Mouse (Mus musculus) left cerebral cortex, postnatal 25 days (tissue): Measurements from ENCODE around the gene Dffa. TPM values are rescaled to one million over a fixed set of nuclear protein-coding genes. Genes with fewer than 3 reads are reported as not detected.

Source experiments
- DNase-seq, 2 experiments: peaks; one replicate each; pipeline ENCODE4 v3.0.0; 2022; ENCODE audit warnings: low spot score in 2 of 2, mixed read lengths in 1 of 2
- intact Hi-C: fragments of 180-260 bp; cut with DNase I; formaldehyde crosslinking; loops from one replicate; pipeline ENCODE4 v1.15.1; 2025
- total RNA-seq, 2 experiments: library from RNA; stranded (reverse); gene quantifications; 2 replicates each; pipeline ENCODE4 v1.2.3; 2021

The Dffa gene
- total RNA-seq: 10 to 100 TPM; 54.9 to 58.6 TPM

DNA sequence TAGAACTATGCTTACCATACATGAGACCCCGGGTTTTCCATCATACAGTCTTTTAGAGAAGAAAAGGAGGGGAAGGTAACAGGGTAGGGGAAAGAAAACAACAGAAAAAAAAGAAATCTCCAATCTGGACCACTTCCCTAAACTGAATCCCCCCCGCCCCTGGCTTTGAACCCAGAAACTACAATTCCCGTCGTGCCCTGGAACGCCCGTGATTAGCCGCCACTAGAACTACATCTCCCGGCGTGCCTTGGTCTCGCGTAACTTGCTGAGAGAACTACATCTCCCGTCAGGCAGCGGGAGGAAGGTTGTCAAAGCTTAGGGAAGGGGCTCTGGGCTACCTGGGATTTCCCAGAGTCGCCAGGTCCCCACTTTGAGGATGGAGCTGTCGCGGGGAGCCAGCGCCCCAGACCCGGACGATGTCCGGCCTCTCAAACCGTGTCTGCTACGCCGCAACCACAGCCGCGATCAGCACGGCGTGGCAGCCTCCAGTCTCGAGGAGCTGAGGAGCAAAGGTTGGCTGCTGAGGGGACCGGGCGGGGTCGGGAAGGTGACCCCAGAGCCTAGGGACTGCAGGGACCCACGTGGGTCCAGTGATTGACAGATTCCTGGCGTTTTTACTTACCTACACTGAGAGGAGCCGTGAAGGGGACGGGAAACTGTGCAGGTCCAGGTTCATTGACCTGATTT, at the start of gene Dffa:
Dffa (plus strand) TSS at position 272 of the 687 bp plus-strand sequence.
- intact Hi-C loops: no loop called here
- peak; percentile 90 to 95 for DNase-seq

DNA sequence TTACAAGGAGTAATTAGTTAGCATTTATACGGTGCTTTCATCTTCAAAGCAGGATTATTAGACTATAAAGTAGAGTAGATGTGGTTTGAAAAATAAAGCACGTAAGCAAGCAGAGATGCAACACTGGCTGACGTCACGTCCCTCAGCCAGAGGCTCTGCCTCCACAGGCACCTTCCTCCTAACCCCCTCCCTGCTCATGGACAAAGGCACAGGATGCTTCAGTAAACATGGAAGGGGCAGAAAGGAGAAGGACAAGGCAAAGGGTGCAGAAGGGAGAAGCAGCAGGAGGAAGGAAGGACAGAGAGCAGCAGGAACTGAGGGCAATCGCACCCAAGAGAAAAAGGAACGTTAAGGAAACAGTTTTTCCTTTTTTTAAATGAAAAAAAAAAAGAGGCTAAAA, 48.1 kb upstream of the Dffa start:
- DNase-seq: no peak
- intact Hi-C loops: no loop called here

DNA sequence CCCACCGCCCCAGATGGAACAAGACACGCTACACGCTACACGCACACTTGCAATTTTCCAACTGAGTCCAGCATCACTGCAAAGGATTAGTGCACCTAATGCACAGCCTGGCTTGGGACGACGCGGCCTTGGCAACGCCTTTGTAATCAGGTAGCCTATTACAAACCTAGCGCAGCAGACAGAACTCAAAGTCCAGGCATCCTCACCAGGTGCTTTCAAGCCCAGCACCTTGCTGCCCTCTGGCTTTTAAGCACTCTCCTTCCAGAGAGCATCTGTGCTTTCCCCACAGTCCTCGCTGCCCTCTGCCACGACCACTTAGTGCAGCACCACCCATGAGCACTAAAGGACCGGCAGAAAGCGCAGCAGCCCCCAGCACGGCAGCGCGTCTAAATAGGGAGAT, 47.0 kb upstream of the Dffa start:
- DNase-seq: no peak
- intact Hi-C loops: no loop called here

DNA sequence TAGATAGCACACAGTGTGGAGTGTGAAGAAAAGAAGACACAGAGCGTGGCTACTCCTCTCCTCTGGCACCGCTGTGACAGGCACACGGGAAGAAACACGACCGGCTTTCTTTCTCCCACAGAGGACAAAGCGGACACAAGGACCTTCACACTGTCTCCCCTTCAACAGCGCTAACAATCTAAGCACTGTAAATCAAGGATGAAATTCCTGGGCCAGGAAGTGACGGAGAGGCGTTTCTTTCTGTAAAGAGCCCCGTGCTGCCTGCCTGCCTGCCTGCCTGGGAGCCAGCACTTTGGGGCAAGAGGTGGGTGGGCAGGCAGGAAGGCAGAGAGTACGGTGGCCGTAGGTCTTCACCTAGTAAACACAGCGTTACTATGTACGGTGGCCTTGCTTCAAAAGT, 46.5 kb upstream of the Dffa start:
- intact Hi-C loops: no loop called here
- DNase-seq: no peak

DNA sequence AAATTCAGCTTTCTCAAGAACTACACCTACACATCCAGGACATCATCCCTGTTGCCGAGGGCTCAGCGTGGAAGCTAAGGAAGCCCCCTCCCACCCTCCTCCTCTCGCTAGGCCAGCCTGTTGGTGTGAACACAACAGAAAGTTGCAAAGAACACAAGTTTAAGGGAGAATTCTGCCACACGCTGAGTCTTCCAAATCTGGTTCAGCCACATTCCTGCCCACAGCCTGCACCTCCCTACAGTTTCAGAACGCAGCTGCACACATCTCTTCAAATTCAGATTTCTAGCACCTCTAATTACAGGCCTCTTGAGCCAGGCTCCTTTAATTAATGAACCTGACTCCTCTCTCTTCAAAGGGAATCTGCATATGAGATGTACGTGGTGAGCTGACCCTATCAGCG, 45.6 kb upstream of the Dffa start:
- intact Hi-C loops: no loop called here
- DNase-seq: no peak

DNA sequence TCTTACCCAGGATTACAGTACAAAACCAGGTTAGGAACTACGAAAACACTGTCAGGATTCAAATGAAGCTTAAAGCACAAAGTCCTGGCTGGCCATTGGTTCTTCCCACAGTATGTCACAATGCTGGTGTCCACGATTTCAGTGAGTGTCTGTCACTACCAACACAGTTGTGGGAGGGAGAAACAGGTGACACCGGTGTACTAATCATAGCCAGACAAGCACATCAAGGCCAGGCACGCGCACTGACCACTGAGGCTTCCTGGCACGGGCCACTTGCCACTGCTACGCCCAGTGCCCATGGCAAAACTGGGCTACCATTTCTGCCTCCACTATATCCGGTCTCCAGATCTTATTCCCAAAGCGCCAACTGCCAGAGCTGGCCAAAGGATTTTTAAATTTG, 44.2 kb upstream of the Dffa start:
- no peak for DNase-seq
- intact Hi-C loops: loop anchor here (5.0 kb wide), 1 partner anchor 357 kb away; no protein-coding TSS in a partner anchor

DNA sequence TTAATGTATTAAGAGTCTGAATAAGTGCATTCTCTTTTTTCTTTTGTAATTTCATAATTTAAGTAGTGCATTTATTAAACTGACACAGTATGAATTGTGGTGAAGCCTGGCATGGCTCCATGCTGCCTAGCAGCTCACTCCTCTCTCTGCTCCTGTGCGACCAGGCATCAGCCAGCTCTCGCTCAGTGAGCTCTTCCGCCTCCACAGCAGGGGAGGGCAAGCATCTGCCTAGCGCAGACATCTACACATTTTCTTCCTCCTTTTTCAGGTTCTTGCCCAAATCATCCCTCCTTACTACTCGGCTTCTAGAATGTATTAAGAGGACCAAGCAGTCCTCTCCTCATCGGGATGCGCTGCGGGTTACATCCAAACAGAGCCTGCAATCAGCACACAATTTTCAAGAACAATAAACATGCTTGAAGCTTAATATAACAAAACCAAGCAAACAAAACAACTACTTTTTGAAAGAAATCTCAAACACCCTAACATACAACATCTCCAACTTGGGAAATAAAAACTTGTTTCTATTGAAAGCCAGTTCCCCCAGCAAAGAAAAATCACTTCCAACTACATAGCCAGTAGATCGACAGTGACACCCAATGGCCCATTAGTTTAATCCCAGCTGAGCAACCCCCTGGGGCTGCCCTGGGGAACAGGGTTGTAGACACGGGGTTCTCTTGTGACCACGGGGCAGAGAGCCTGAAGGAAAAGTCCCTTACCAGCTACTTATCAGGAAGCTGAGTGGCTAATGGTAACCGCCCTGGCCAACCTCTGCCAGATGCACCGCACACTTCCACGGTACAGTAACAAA, 43.1 kb upstream of the Dffa start:
- no peak for DNase-seq
- intact Hi-C loops: loop anchor here (5.0 kb wide), 1 partner anchor 359 kb away; no protein-coding TSS in a partner anchor

DNA sequence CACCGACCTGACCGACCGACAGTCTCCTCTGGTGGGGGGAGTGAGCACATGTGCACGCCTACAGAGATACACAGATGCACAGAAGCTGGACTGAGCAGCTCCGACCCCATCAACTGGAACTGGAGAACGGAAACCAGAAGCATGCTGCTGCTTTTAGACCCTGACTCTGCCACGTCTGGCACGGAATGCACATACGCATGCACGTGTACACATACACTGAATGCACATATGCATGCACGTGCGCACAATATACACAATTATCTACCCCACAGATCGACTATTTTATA, 42.6 kb upstream of the Dffa start:
- DNase-seq: no peak
- intact Hi-C loops: loop anchor here (5.0 kb wide), 1 partner anchor 359 kb away; no protein-coding TSS in a partner anchor

DNA sequence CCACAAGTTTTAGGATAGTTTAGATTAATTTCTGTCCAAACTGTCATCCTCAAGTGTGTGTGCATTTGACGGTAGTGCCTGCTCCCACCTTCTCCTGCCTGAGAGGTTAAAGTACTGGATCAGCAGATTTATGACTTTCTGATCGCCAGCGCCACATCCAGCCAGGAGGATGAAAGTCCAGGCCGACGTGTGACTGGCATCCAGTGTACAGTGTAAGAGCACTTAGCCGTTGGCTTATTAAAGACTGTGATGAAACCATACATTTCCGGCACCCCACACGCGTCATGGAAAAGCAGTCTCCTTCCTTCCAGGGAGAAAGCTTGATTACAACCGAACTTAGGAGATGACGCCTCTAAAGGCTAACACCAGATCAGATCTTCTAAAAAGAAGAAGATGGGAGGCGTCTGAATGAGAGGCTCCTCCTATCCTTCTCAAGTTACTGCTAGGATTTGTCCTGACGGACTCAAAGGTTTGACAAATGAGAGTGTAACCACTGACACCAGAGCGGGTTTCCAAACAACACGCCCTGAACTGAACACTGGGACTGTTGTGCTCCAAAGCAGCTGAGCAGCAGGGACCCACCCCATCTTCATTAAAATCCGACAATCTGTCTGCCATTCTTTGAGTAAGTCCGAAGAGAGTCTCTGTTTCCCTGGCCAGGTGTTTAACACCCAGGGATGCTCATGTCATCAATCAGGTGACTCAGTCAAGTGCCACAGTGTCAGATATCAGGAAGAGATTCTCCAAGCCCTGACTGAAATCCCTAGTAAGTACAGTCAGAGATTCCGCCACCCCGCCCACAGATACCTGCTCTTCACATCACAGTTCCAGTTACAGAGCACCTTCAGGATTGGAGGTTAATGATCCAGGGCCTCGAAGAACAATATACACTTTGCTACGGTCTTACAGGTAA, 41.3 kb upstream of the Dffa start:
- intact Hi-C loops: loop anchor here (5.0 kb wide), 1 partner anchor 360 kb away; no protein-coding TSS in a partner anchor
- no peak for DNase-seq

DNA sequence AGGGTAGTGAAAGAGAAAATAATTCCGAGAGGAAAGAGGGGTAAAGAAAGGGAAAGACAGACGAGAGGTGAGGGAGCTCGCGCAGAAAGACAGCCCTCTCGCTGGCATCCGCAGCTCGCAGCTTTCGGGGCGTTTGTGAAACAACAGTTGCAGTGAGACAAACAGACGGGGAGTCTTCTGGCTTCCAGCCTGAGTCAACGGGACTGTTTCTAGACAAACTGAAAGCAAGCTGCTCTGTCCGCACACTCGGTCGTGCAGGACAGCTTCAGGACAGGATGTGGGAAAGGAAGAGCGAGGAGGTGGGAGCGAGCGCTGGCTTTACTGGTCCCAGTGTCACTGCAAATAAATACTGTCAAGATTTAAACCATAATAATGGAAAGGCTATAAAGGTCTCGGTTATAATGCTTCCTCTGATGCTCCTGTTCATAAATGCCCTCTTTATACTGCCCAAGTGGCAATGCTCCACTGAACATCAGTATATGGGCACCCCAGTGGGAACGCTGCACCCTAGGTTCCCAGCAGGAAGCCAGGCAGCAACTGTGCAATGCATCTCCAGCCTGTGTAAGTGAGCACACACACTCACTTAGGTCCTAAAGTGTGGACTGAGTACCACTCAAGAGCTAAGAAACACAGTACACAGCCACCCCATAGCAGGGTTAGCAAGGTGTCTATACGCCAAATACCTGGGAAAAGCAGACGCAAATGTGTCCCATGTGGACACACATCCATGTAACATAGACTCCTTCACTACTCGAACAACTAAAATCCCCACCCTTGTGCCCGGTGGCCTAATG, 39.7 kb upstream of the Dffa start:
- intact Hi-C loops: loop anchor here (5.0 kb wide), 1 partner anchor 362 kb away; no protein-coding TSS in a partner anchor
- DNase-seq: no peak

DNA sequence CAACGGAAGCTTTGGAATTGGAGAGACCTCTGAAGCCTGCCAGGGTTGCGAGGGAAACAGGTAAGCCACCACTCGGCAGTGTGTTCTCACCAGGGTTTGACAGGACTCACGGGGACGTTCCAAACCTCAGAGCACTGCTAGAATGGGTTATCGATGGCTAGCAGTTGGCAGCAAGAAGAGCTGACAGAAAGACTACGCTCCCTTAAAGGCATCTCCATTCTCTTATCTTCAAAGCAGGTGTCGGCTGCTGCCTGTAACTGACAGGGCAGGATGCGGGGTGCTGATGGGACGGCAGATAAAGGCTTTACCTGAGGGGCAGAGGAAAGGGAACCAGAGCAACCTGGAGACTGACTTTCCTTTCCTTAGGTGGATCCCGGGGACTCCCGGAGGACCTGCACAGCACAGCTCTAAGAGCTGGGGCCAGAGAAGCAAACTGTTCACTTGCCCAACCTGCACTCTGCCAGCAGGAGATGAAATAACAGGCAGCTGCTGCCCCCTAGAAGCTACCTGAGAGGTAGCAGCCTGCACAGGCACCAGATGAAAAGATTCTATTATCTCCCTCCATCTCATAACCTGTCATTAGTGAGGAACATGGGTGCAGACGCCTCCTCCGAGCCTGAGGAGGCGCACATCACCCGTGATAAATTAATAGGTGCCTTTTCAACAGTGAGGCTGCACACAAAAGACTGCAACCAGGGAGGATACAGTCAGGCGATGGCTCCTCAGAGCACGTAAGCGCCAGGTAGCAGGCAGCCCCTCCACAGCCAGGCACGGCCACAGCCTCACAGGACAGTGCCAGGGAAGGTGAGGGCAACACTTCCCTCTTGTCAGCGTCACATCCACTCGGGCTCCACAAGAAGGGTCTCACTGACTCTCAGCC, 37.0 kb upstream of the Dffa start:
- intact Hi-C loops: no loop called here
- no peak for DNase-seq

DNA sequence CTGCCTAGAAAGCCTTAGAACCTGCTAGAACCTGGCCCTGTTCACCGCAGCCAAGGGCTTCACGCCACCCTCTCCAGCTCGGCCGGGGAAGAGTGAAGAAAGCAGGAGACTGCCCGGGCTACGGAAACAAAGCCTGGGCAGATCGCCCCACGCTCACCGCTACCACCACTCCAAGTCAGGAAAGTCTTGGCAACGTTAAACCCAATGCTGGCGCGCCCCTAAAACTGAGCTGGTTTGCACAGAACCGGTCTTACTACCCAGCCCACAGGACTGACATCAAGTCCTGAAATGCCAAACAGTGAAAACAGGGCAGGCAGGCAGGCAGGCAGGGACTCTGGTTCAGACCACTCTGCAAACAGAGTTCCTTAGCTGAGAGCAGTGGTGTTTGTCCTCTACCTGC, 28.9 kb upstream of the Dffa start:
- no peak for DNase-seq
- intact Hi-C loops: loop anchor here (5.0 kb wide), 1 partner anchor 263 kb away; no protein-coding TSS in a partner anchor

DNA sequence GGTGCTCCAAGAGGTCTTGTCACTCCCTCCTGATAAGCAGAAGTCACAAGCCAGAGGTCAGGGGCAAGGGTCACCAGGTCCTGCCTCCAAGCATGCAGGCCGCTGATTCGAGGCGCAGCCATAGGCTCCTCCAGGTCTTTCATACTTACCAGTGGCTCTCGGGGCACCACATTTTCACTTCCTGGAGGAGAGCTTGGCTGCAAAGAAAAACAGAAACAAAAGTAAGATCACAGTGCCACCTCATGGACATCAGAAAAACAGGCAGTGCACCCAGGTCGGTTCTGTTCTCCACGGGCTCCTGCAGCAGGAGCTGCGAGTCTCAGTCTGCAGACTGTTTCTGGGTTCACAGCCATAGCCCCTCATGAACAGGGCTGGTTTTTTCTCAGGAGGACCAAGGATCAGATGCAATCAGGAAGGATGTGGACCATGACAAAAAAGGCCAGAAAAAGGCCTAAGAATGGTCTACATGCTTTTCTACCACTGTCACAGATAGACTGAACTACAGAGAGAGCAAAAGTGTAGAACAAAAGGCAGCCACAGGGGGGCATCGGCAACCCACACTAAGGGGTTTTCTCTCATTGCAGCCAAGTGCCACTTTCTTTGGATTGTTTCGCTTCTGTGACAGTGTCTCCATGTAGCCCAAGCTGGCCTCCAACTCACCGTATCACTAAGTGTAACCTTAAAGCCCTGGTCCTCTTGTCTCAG, 27.9 kb upstream of the Dffa start:
- peak; percentile 74 to 85 for DNase-seq
- intact Hi-C loops: loop anchor here (1.0 to 5.0 kb wide), 3 partner anchors 264 to 395 kb away; no protein-coding TSS in a partner anchor

DNA sequence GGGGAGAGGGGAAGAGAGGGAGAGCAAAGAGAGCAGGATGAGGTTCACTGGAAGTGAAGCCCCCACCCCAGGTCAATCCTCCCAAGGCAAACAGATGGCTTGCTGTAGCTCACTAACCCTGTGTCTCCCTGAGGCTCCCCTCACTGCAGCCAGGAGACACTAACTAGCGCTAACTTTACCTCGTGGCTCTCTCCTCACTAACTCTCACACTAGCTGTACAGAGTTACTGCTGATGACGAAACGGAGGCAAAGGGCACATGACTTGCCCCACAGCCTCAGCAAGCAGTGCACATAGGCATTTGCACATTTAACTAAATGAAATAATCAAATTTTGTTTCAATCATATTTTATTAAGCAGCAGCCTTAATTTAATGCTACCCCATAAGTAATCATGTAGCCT, 25.7 kb upstream of the Dffa start:
- no peak for DNase-seq
- intact Hi-C loops: loop anchor here (5.0 kb wide), 1 partner anchor 266 kb away; no protein-coding TSS in a partner anchor

DNA sequence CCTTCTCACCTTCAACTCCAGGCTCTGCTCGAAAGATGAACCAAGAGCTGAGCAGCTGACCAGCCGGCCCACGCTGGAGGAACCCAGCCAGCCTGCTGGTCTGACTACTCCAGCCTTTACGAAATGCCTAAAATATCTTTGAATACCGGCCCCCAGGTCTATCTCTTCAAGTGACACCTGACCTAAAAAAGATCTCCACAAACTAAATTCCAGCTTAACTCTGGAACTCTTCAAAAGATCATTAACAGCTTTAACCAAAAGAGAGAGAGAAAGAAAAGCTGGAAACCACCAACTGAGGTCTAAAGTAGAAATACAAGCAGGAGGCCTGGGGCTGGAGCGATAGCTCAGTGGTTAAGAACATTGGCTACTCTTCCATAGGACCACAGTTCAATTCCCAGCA, 24.3 kb upstream of the Dffa start:
- intact Hi-C loops: loop anchor here (5.0 kb wide), 1 partner anchor 267 kb away; no protein-coding TSS in a partner anchor
- no peak for DNase-seq

DNA sequence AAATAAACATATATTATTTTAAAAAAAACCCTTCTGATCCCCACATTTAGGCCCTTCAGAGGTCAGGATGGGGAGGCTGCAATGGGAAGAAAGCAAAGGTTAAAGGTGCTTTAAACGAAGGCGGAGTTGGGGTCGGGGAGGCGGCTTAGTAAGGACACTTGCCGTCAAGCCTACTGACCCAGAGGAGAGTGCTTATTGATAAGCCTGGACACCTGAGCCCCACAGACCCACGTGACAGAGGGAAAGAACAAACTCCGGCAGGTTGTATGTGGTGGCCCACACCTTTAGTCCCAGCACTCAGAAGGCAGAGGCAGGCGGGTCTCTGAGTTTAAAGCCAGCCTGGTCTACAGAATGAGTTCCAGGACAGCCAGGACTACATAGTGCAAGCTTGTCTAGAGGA, 23.8 kb upstream of the Dffa start:
- no peak for DNase-seq
- intact Hi-C loops: no loop called here

DNA sequence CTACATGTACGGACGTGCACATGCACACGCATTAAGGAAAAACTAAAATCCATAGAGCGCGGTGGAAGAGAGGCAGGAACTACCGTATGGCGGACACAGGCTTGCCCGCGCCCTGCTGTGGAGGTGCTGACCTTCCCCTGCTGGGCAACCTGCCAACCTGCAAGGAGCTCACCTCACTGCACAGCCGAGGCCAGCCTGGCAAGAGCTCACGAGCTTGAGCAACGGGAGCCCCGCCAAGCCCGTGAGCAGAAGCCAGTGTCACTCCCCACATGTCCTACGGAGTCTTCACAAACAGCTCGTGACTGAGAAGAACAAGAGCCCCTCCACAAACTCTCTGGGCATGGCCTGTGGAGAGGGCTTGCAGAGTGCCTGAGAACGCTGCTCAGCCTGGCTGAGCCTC, 22.4 kb upstream of the Dffa start:
- intact Hi-C loops: no loop called here
- no peak for DNase-seq

DNA sequence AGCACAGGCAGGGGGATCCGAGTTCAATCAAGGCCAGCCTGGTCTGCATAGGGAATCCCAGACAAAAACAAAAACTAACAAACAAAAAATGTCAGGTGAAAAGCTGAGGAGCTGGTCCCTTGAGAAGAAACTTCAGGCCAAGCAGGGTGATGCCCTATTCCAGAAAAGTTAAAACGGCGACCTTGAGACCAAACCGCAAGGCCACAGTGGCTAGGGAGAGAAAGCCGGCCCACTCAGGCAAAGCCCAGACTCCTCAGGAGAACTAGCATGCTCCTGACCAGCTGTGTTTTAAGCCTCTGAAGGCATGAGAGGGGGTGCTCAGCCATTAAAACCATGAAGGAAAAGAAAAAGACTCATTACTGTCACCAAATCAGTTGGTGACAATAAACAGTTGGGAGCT, 18.6 kb upstream of the Dffa start:
- no peak for DNase-seq
- intact Hi-C loops: no loop called here
